Mouse (Mus musculus) c-Kit-negative CD71-positive TER-119-positive erythroid progenitor cells, embryonic 14.5 days (primary cell): ENCODE results near the gene Atg10.
"Not testable (repeated sequence)": the region's sequence is repeated elsewhere in the genome, so short reads cannot be mapped to it uniquely, and the experiment has no call there.

Experiments
- DNase-seq: peaks from one replicate; pipeline ENCODE4 v3.0.0-alpha.2; 2013; ENCODE audit warnings: low read depth, low spot score

Gene Atg10

GRCm38 (mm10) chr13:90939192-90939591, 284.6 kb downstream of the Atg10 start:
- DNase-seq, result peak; percentile 50

DNA sequence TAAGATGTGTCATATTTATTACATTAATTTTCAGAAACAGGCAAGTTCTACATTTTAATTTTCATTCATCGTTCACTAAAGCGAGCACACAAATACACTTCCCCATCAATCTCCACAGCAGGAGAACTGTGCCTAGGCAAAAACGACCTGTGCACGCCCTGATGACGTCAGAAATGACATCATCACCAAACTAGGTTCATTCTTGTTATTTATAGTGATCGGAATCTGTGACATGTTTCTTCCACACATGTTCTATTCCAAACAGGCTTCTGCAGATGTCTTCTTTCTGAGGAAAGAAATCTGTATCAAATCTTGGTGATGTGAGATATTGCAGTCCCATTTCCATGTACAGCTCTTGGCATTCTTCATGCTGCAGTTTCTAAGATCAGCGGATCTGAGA, 287.9 kb downstream of the Atg10 start:
- DNase-seq, result no peak

DNA sequence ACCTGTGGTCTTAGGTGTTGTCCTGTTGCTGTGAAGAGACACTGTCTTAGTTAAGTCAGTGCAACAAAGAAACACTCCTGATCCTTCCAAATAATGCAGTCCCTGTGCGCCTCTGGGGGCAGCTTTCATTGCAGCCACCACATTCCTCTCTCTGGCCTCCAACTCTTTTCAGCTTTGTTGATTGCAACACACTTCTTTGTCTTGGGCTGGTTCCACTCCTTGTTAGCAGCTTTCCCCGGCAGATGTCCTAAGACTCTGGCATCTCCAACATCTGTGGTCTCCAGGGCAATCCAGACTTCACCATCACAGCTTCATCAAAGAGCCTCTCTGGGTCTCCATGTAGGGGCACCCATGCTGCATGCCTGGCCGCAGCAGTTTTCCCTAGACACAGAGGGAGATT, 290.5 kb downstream of the Atg10 start:
- DNase-seq, result no peak

GRCm38 (mm10) chr13:90929847-90930246, 293.9 kb downstream of the Atg10 start:
- peak; percentile 48 for DNase-seq

- not testable (repeated sequence) for DNase-seq
Measured at GRCm38 (mm10) chr13:90928266-90928665, 295.5 kb downstream of the Atg10 start.

DNA sequence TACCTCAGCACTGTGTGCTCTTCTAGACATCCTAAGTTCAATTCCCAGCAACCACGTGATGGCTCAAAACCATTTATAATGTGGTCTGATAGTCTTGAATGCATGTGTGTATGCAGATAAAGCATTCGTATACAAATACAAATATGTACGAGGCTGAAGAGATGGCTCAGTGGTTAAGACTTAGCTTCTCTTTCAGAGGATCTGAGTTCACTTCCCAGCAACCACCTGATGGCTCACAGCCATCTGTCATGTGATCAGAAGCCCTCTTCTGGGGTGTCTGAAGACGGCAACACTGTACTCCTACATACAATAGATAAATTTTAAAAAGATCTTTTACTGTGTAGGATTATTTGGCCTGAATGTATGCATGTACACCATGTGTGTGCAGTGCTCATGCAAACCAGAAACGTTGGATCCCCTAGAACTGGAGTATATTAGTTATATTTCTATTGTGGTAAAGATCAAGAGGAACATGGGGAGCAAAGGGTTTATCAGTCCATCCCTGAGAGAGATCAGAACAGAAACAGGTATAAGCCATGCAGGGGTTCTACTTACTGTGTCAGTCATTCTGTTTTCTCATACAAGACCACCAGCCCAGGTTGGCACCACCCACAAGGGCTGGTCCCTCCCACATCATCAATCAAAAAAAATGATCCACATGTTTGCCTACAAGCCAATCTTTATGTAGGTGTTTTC, 296.7 kb downstream of the Atg10 start:
- no peak for DNase-seq

GRCm38 (mm10) chr13:90926125-90926765, 297.5 kb downstream of the Atg10 start:
- DNase-seq, result no peak

GRCm38 (mm10) chr13:90925191-90925590, 298.6 kb downstream of the Atg10 start:
- no peak for DNase-seq

DNA sequence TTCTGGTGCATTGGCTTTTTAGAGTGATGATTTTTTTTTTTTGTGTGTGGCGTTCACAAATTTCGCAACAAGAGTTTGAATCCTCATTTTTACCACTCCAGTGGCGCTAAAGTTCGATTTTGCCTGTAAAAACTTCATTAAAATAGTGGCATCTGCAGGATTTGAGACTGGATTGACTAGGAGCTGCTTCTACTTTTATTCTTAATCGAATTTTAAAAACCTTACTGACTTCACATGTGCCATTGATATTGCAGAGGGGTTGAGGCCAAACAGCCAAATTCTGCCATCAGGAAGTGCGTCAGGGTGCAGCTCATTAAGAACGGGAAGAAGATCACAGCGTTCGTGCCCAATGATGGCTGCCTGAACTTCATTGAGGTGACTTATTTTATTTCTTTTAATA, 299.7 kb downstream of the Atg10 start:
- no peak for DNase-seq

DNA sequence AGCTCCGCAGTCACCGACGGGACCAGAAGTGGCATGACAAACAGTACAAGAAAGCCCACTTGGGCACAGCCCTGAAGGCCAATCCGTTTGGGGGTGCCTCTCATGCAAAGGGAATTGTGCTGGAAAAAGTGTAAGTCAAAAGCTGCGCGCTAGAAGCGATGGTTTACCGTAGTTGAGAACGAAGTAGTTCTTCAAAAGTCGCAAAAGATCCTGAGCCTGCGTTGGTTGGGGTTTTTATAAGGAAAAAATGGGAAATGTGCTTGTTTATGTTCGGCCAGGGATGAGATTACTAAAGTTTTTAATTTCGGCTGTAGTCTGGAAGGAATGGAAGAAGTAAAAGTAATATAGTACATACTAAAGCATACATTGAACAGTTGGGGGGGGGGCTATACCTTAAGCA, 300.2 kb downstream of the Atg10 start:
- not testable (repeated sequence) for DNase-seq

- DNase-seq, result peak; percentile 92
Measured at GRCm38 (mm10) chr13:90922751-90923612, 300.8 kb downstream of the Atg10 start, which contains the start of gene Rps23. Gene Rps23 (plus strand): TSS chr13:90922958.

- no peak for DNase-seq
Measured at GRCm38 (mm10) chr13:90914721-90915120, 309.0 kb downstream of the Atg10 start.

DNA sequence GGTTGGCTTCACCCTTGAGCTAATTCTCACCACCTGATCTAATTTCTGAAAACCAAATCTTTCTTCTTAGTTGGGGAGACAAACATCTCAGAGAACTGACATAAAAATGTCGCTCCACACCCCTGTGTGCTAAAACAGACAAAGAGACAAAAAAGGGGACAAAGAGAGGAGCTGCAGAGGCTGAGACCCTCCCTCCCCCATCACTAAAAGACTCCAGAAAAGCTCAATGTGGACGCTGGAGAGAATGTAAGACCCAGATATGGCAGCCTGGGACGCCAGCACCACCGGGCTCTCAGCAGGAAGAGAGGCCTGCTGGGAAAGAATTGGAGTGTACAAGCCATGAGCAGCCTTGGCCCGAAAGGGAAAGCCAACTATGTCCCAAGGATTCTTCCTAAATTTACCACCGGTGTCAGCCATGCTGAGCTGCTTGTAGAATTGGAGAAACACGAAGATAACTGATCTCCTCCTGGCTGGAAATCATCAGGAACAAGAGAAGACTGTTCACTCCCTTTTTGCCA, 310.0 kb downstream of the Atg10 start:
- no peak for DNase-seq

- DNase-seq, result no peak
Measured at GRCm38 (mm10) chr13:90912760-90913674, 310.8 kb downstream of the Atg10 start.

GRCm38 (mm10) chr13:90907376-90907775, 316.4 kb downstream of the Atg10 start:
- DNase-seq, result no peak

GRCm38 (mm10) chr13:90905176-90905575, 318.6 kb downstream of the Atg10 start, which contains the start of gene Atp6ap1l:
Gene Atp6ap1l (minus strand): TSS chr13:90905355.
- no peak for DNase-seq

DNA sequence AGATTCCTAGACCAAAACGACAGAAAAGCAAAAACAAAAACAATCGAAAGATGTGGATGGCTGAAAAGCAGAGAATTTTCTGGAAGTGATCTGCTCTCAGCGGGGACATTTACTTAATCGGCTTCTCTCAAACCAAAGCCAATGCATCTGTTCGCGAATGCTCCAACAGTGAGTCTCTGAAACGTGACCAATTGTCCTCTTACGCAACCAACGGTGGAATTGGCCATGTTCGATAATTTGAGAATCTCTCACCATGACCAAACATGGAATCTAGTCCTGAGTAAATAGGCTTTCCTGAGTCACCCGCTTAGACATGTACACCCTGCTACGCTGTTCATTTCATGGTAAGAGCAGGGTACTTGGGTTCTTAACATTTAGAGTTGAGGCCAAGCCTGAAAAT, 326.9 kb downstream of the Atg10 start:
- no peak for DNase-seq

- no peak for DNase-seq
Measured at GRCm38 (mm10) chr13:90896098-90896497, 327.7 kb downstream of the Atg10 start.

GRCm38 (mm10) chr13:90894819-90895218, 328.9 kb downstream of the Atg10 start:
- no peak for DNase-seq

DNA sequence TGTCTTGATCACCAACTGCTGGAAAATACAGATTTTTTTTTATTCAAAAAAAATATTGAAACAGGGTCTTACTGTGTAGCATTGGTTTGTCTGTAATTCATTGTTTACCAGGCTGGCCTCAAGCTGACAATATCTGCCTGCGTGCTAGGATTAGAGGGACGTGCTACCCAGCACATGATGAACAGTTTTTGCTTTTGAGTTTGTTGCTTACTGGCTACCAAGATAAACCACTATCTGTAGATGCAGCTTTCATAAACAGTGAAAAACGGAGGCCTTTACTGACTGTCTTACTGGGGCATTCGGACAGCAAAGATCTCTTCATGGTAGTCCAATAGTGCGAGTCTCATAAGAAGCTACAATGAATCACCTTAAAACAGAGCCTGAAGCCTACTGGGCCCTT, 333.7 kb downstream of the Atg10 start:
- DNase-seq, result no peak

GRCm38 (mm10) chr13:90886568-90886983, 337.2 kb downstream of the Atg10 start:
- peak; percentile 34 for DNase-seq
